Mouse (Mus musculus) layer of hippocampus, adult 2 months (tissue): Measurements from ENCODE around the gene Hook2. TPM values are rescaled to one million over a fixed set of nuclear protein-coding genes. Genes with fewer than 3 reads are reported as not detected.

Source experiments
- DNase-seq, 2 experiments: peaks; one replicate each; pipeline ENCODE4 v3.0.0; 2022; ENCODE audit warnings: low spot score in 2 of 2
- H3K27ac ChIP-seq: fragments of 200-600 bp; 2 replicates; pipeline ENCODE4 v1.8.1; 2022
- H3K4me3 ChIP-seq: fragments of 200-600 bp; 2 replicates; pipeline ENCODE4 v1.8.1; 2022; ENCODE audit warnings: mild to moderate bottlenecking
- CTCF ChIP-seq: fragments of 200-600 bp; conservative IDR thresholded peaks from 2 replicates; pipeline ENCODE4 v1.8.1; 2022; ENCODE audit warnings: antibody characterized with exemption, mild to moderate bottlenecking, moderate library complexity
- total RNA-seq, 2 experiments: library from RNA; stranded (reverse); gene quantifications; 2 replicates each; pipeline ENCODE4 v1.2.3; 2021

Hook2 gene
- total RNA-seq, 2 experiments from 2014 or later, result 9.2 to 10.0 TPM

DNA sequence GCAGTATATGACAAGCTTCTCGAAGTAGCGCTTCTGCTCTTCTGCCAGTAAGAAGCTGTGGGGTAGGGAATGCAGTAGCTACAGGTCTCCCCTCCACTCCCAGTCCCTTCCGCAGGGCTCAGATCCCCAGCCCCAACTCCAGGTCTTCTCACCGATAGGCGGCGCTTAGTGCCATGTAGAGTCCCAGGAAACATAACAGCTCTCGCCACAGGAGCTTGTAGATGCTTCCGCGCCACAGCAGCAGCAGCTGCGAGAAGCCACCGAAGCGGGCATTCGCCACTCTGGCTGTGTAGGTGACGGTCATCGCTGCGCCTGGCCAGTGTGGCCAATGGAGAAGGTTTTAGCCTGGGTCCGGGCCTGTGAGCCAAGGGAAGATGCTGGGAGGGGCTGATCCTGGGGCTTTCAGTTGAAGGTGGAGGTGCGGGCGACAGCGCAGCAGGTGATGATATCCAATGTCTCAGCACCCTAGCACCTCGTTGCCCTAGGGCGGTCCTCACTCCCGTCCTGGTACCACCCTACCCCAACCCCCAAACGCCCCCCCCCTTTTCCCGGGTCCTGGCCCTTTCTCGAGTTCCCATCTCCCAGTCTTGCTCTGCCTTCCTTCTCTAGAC is 22.9 kb downstream of the Hook2 start:
- peak; percentile 86 for TF ChIP-seq CTCF
- peak; percentile 73 for DNase-seq

DNA sequence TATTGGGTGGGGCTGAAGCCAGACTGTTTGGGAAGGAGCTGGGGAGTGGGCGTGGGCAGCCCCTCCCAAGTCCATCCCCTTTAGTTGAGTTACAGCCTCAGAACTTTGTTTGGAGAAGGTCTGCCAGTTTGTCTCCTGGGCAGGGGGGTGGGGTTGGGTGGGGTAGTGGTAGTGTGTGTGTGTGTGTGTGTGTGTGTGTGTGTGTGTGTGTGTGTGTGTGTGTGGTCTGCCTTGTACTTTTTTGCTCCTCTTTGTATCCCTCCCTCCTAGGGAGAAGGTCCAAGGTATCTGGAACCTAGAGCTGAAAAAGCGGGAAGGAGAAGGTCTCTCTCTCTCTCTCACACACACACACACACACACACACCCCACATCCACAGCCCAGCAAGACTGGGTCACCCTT is 24.0 kb downstream of the Hook2 start, which contains the start of gene Best2:
Gene Best2, minus strand, starts transcription at position 101 of the 400 bp plus-strand sequence.
- H3K27ac ChIP-seq, result peak within 1 kb of the TSS; percentile 76; the same call in 1 of the 2 replicates
- no peak for TF ChIP-seq CTCF
- DNase-seq, result no peak

More for the DNA sequence above, 22.9 kb downstream of the Hook2 start:
- Histone ChIP-seq H3K27ac (peak overlapping the region; percentile 76; the same call in 1 of the 2 replicates), H3K4me3 (peak overlapping the region; percentile 60)

DNA sequence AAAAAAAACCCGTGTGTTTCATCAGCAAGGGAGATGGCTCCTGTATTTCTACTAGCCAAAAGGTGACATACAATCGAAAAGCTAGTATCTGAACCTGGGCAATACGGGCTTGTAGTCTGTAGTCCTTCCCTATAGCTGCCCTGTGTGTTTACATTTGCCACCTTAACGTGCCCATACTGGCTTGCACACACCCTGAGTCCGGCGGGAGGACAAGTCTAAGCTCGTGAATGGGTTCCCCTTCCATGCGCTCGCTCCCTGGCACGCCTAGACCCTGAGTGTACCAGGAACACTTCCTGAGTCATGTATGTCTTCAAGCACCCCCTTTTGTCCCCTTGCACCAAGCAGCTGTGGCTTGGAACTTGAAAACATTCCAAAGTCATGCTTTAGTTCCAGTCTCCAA is 26.3 kb downstream of the Hook2 start:
- TF ChIP-seq CTCF, result no peak
- H3K27ac ChIP-seq, result no peak overlapping the region
- no peak overlapping the region for H3K4me3 ChIP-seq
- no peak for DNase-seq

More for the DNA sequence above, 24.0 kb downstream of the Hook2 start, which contains the start of gene Best2:
- peak within 1 kb of the TSS; percentile 60 for H3K4me3 ChIP-seq

DNA sequence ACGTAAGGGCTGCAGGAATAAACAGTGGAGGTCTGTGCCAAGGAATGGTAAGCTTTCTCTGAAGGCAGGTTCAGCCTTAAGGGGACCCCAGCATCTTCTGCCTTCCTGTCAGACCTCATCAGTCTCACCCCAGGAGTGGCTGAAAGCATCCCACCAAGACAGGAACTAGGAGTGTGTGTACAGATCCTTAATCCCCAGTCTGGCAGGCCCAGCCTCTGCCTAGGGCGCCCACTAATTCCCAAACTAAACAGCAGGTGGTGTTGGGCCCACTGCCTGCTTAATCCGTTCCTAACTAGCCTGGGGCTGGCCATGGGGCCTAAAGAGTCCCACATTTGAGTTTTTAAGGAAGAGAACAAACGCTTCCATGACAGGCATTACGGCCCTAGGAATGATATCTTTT is 26.8 kb downstream of the Hook2 start:
- no peak overlapping the region for H3K27ac ChIP-seq
- H3K4me3 ChIP-seq, result no peak overlapping the region
- TF ChIP-seq CTCF, result peak; percentile 22; the same call in 1 of the 2 replicates
- no peak for DNase-seq

DNA sequence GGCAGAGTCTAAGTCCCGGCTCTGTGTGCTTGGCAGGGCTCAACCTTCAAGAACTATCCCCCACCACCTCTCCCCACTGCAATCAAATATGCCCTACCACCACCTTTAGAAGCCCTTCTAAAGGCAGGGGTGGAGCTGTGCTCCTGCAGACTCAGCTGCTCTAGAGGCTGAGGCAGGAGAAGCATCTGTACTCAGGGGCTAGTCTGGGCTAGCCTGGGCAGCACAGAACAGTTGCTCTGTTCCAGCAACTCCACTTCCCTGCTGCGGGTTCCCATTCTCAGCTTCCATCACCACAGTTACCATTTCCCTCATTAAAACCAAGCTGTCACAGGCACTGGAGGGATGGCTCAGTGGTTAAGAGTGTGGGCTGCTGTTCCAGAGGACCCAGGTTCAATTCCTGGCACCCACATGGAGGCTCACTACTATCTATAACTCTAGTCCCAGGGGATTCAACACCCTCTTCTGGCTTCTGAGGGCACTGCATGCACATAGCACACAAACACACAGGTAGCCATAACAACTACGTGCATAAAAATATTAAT is 31.2 kb downstream of the Hook2 start:
- no peak for DNase-seq
- Histone ChIP-seq H3K4me3 (no peak overlapping the region), H3K27ac (no peak overlapping the region)
- TF ChIP-seq CTCF, result peak; percentile 35; the same call in 1 of the 2 replicates

DNA sequence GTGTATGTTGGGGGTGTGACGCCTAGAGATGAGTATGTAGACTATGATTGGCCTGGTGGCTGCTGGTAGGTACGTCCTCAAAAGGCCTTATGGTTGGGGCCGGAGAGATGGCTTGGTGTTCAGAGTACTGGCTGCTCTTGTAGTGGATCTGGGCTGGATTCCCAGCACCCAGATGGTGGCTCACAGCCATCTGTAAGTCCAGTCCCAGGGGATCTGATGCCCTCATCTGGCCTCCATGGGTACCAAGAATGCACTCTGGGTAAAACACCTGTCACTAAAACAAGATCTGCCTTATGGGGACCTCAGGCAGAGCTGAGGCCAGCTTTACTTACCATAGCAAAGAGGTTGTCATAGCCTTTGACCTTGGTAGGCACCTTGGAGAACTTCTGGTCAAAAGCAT is 33.4 kb downstream of the Hook2 start:
- no peak for TF ChIP-seq CTCF
- DNase-seq, result no peak
- no peak overlapping the region for H3K27ac ChIP-seq
- peak overlapping the region; percentile 98 for H3K4me3 ChIP-seq

DNA sequence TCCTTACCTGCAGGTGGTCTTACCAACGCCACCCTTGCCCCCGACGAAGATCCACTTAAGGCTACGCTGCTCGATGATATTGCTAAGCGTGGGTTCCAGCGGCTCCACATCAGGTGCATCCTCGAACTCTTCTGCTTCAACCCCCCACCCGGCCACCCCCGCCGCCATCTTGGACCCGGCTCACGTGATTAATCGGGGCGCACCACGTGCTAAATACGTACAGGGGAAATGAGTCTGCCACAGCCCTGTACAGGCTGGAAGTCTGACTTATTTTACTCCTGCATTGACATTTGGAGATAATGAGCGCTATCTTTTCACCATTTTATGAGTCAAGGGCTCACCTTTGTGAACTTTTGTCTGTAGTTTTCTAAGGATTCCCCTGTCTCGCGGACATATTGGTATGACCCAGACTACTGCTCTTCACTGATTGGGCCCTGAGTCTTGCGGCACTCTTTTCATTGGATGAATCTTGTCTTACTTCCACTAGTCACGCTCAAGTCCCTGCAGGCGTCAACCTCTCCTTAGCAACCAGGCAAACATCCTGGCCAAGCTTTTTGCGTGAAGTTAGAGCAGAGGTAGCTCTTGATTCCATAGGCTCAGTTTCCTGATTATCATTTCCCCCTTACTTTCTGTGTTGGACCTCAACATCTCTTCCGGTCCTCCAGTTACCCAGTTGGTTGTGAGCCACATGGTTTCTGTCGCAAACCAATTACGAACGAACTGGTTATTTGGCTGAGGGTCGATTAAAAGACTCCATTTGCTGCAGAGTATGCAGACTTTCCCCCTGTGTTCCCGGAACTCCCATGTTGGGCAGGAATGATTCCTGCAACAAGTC is 34.9 kb downstream of the Hook2 start, which contains the start of gene Asna1:
Gene Asna1, minus strand, starts transcription at position 184 of the 835 bp plus-strand sequence.
- DNase-seq, result peak; percentile 71 to 92
- TF ChIP-seq CTCF, result no peak
- Histone ChIP-seq H3K27ac (peak within 1 kb of the TSS; percentile 99), H3K4me3 (peak within 1 kb of the TSS; percentile 98)

DNA sequence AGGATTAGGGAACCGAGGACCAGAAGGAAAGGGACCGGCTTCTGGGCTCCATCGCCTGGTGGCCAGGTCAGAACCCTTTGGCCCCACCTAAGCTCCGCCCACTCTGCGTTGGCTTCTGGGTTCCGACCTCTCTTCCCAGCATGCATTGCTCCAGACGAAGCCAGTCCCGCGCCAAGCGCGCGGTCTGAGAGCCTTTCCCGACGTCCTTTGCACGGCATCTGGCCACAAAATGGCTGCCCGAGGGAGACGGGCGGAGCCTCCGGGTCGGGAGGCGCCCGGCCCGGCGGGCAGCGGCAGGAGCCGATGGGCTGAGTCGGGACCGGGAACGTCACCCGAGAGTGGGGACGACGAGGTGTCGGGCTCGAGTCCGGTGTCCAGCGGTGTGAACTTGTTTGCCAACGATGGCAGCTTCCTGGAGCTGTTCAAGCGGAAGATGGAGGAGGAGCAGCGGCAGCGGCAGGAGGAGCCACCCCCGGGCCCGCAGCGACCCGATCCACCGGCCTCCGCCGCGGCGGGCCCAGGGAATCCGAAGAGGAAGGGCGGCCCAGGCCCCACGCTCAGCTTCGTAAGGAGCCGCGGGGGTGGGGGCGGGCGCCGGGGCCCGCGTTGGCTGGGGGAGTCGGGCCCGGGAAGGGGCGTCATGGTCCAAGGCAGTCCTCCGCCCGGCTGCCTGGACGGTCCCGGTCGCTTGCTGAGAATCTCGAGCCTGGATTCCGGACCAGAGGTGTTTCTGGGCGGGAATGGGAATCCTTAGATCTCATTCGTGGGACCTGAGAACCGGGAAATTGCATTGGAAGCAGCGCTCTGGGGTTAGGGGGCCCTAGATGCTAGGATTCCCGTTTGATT is 36.5 kb downstream of the Hook2 start, which contains the start of gene Trir:
Gene Trir, plus strand, starts transcription at position 154 of the 846 bp plus-strand sequence.
- peak within 1 kb of the TSS; percentile 98 for H3K4me3 ChIP-seq
- TF ChIP-seq CTCF, result 0 out of 2 replicates have a peak, but pooled peaks have one; percentile 12
- peak; percentile 95 to 97 for DNase-seq
- H3K27ac ChIP-seq, result peak within 1 kb of the TSS; percentile 99

DNA sequence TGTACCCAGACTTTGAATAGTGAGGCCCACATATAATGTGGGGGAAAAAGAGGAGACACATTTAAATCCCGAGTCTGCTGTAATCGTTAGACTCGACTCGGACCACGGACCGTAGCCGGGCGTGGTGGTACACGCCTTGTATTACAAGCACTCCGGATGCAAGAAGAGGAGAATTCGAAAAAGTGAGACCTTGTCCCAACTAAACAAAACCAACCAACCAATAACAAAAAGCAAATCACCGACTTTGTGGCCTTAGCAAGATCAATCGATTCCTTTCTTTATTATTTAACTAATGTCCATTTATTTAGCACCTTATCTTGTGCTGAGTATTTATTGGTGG is 37.1 kb downstream of the Hook2 start:
- peak overlapping the region; percentile 98 for H3K4me3 ChIP-seq
- no peak for DNase-seq
- TF ChIP-seq CTCF, result no peak
- peak overlapping the region; percentile 99 for H3K27ac ChIP-seq

DNA sequence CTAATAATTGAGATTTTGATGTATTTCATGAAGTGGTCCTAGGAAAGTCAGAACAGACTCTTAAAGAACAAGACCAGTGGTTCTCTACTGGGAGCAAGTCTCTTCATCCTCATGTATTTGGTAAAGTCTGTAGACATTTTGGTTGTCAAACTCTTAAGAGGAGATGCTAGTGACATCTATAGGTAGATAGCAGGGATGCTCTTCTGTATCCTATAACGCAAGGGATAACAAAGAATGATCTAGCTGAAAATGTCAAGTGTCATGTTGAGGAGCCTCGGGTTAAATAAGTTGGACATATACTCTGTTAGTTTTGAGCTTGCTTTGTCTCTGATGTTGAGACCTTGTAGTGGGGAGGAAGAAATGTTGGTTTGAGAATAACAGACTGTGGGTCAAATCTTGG is 37.5 kb downstream of the Hook2 start:
- TF ChIP-seq CTCF, result peak; percentile 51
- Histone ChIP-seq H3K27ac (peak overlapping the region; percentile 99), H3K4me3 (peak overlapping the region; percentile 98)
- no peak for DNase-seq

DNA sequence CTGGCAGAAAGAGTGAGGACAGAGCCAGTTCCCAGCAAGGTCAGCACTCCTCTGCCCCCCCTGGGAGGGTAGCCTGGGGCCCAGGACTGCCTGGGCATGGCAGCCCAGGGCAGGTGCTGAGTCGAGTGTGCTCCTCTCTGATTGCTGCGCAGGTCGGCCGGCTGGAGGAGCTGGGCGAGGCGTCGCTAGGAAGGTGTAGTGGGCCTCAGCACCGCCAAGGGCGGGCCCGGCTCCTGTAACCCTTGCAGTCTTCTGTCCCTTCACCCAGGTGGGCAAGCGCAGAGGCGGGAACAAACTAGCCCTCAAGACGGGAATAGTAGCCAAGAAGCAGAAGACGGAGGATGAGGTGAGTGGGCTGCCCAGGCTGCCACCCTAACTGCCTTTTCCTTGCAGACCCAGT is 38.9 kb downstream of the Hook2 start:
- TF ChIP-seq CTCF, result no peak
- DNase-seq, result no peak
- Histone ChIP-seq H3K27ac (0 out of 2 replicates have a peak overlapping the region, but pooled peaks have one; percentile 46), H3K4me3 (peak overlapping the region; percentile 98; the same call in 1 of the 2 replicates)
